Mouse (Mus musculus) left cerebral cortex, postnatal 10 days (tissue): ENCODE results near the gene Suox. TPM values are rescaled to one million over a fixed set of nuclear protein-coding genes. Genes with fewer than 3 reads are reported as not detected.
"Not testable (repeated sequence)": the region's sequence is repeated elsewhere in the genome, so short reads cannot be mapped to it uniquely, and the experiment has no call there.

ENCODE experiments used
- DNase-seq, 2 experiments: peaks; one replicate each; pipeline ENCODE4 v3.0.0; 2021 to 2022; ENCODE audit warnings: low spot score in 2 of 2, mixed read lengths in 1 of 2; ENCODE audit errors: extremely low spot score in 1 of 2
- intact Hi-C: fragments of 180-260 bp; cut with DNase I; formaldehyde crosslinking; loops from one replicate; pipeline ENCODE4 v1.15.1; 2025
- total RNA-seq, 2 experiments: library from RNA; stranded (reverse); gene quantifications; 2 replicates each; pipeline ENCODE4 v1.2.3; 2021

Suox gene
- total RNA-seq, 2 experiments from 2014 or later = 11.1 to 11.8 TPM

DNA sequence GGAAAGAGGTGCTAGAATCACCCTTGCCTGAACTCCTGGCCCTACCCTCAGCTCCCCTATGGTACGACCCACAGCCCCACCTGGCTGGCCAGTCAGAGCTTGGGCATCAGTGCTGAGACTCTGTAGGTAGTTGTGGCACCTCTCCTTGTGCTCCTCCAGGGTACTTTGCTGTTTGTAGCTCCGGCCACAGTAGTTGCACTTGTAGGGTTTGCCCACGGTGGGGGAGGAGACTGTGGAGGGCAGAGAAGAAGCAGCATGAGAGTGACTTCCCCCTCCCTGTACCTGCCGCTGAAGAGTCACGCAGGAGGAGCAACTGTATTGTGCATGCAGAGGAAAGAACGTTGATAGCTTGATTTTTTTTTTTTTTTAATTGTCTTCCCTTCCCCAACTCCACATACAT, 37.3 kb downstream of the Suox start:
- no peak for DNase-seq
- intact Hi-C loops = no loop called here

DNA sequence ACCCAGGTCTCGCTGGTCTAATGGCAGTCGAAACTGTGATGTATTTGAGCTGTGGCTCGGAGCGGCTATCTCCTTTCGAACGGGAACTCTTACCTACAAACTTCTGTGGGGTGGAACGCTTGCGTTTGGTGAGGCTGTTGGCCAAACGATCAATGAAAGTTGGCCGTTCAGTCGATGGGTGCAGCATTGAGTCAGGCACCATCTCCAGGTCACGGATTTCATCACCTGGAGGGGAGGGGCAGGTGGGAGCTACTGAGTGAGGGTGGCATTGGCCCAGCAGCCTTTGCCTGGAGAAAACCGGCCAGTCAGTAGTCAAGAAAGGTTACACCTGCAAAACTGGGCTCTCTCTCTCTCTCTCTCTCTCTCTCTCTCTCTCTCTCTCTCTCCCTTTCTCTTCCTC, 38.2 kb downstream of the Suox start:
- no peak for DNase-seq
- intact Hi-C loops = no loop called here

GRCm38 (mm10) chr10:128631571-128631970, 42.3 kb downstream of the Suox start:
- DNase-seq = no peak
- intact Hi-C loops = no loop called here

- intact Hi-C loops, DNase-seq: not testable (repeated sequence)
Observed at GRCm38 (mm10) chr10:128630306-128630705, 43.6 kb downstream of the Suox start.

DNA sequence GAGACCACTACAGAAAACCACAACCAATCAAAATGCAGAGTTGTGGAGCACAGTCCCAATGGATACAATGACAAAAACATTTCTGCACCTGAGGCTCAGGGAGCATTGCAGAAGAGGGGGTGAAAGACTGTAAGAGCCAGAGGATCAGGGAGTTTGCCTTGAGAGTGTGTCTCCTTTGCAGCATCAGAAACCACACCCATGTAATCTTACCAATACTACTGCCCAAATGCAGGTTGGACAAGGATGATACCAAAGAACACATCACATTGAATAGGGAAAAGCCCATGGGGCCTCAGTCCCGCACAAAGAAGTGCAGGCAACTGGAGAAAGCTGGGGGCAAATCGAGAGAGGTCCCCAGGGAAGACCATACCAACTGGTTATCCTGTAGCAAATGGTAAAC, 44.1 kb downstream of the Suox start:
- no peak for DNase-seq
- intact Hi-C loops = loop anchor here (5.0 kb wide), 1 partner anchor 43 kb away; the partner anchor contains the start of gene Suox

- intact Hi-C loops = loop anchor here (5.0 kb wide), 1 partner anchor 45 kb away; the partner anchor contains the start of gene Suox
- no peak for DNase-seq
Observed at GRCm38 (mm10) chr10:128627398-128628317, 46.2 kb downstream of the Suox start.

DNA sequence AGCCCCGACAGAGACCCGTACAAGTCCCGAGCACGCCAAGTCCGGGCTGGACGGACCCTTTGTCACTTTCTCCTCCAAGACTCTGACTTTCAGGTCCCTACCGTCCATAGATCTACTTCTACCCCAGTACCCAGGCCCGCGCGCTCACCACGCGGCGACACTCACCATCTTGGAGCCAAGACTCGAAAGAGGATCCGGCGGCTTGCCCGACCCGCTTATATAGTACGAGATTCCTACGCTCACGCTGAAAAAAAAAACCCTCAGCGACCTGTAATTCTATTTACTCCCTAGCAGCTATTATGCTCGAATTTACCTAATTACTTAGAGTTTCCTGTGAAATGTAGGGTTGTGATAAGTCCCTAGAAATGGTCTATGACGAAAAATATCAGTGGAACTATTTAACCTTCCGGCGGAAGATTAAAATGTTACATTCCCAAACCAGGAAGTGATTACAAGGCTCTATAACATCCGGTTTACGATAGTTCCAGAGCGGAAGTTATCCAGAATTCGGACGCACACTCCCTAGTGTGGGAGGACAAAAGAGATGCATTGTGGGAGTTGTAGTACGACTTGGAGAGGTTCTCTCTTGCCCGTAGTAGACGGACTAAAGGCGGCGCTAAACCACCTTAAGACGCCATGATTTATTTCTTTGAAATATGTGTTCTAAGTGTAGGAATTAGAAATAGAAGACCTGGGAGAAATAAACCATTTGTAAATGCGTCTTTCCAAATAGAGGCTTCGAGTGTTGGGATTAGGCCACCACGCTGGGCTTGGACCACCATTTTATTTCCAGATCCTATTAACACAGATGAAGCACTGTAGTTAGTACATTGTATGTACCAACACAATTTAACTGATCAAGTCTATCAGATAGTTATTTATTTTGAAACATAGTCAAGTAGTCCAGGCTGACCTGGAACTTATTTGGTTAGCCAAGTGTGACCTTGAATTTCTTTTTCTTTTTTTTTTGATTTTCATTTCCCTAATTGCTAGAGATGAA, 47.3 kb downstream of the Suox start, which contains the start of gene Rps26:
Gene Rps26, minus strand, starts transcription at position 437 of the 1,000 bp plus-strand sequence.
- intact Hi-C loops = loop anchor here (5.0 kb wide), 1 partner anchor 46 kb away; the partner anchor contains the start of gene Suox

DNA sequence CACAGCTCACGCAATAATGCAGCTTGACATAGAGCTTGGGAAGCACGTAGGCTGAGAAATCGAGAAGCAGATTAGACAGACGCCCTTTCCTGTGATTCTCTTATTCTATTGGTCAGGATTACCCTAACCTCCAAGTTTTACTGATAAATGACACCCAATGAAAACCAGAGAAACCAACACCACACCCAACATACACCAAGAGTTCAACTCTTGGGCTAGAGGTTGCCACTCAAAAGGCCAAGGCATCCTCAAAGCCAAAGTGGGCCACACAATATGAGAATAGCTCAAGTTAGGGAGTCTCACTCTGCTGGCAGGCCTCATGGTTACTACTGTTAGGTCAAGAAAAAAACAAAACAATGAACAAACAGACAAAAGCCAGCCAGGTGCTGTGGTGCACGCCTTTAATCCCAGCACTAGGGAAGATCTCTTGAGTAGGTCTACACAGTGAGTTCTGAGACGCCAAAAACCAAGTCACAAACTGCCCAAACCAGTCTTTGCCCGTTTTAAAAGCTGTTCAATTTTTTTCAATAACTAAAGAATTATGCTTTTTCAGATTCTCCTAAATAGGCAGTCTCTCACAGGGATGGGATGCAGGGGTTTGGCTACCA, 48.5 kb downstream of the Suox start:
- intact Hi-C loops = loop anchor here (5.0 kb wide), 1 partner anchor 47 kb away; the partner anchor contains the start of gene Suox
- DNase-seq = no peak

More for the DNA sequence above, 47.3 kb downstream of the Suox start, which contains the start of gene Rps26:
- DNase-seq = peak; percentile 89 to 96

- DNase-seq, intact Hi-C loops: not testable (repeated sequence)
Observed at GRCm38 (mm10) chr10:128623106-128623613, 50.7 kb downstream of the Suox start.

- DNase-seq = no peak
- intact Hi-C loops = no loop called here
Observed at GRCm38 (mm10) chr10:128622702-128623101, 51.2 kb downstream of the Suox start.

DNA sequence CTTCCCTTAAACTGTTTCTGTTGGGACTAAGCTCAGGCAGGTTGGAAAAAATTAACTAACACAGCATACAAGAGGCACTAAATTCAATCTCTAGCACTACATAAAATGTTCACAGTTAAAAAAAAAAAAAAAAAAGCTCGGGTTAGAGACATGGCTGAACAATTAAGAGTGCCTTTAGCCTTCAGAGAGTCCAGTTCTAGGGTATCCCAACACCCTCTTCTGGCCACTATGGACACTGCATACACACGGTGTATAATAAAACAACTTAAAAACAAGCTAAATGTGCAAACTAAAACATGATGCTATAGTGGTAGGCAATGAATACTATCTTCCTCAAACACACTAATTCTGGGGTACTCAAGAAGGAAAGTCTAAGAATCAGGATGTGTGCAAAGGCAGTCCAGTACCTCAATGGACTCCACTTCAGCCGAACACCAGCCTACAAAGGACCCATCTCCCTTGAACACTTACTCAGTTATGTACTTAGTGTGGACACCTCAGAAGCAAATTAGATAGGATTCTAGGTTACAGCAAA, 51.8 kb downstream of the Suox start:
- no peak for DNase-seq
- intact Hi-C loops = no loop called here

GRCm38 (mm10) chr10:128620241-128620640, 53.6 kb downstream of the Suox start:
- no peak for DNase-seq
- intact Hi-C loops = no loop called here

Other genes with a start within 250 kb of the Suox start
- gene Smarcc2, start 214.8 kb downstream of the Suox start, total RNA-seq = 100 to 1,000 TPM; 204 to 226 TPM
- gene Myl6, start 179.9 kb downstream of the Suox start, total RNA-seq = 100 to 1,000 TPM; 602 to 610 TPM
- gene Myl6b, start 175.4 kb downstream of the Suox start, total RNA-seq = 10 to 100 TPM; 30.9 to 34.1 TPM
- gene Esyt1, start 148.2 kb downstream of the Suox start, total RNA-seq = 1 to 10 TPM; 8.9 to 9.3 TPM
- gene Zc3h10, start 126.3 kb downstream of the Suox start, total RNA-seq = 10 to 100 TPM; 10.8 to 10.9 TPM
- gene Rpl41, start 124.8 kb downstream of the Suox start, total RNA-seq = 1,000 to 10,000 TPM; 2,483 to 2,553 TPM
- 10 to 100 TPM; 80.0 to 83.7 TPM for gene Pa2g4, start 108.1 kb downstream of the Suox start, total RNA-seq
- 1 to 10 TPM; 1.1 to 2.2 TPM for gene Erbb3, start 84.4 kb downstream of the Suox start, total RNA-seq
- gene Rps26, start 47.3 kb downstream of the Suox start, total RNA-seq = 100 to 1,000 TPM; 382 to 405 TPM
- gene Ikzf4, start 28.1 kb downstream of the Suox start, total RNA-seq = 10 to 100 TPM; 18.5 to 19.8 TPM
- 100 to 1,000 TPM; 120 to 121 TPM for gene Rab5b, start 22.2 kb upstream of the Suox start, total RNA-seq
- under 1 TPM; 0.51 to 0.63 TPM for gene Pmel, start 30.1 kb upstream of the Suox start, total RNA-seq
- gene Cdk2, start 31.0 kb upstream of the Suox start, total RNA-seq = 1 to 10 TPM; 4.3 to 4.7 TPM
- 1 to 10 TPM; 5.7 to 5.8 TPM for gene Dgka, start 70.8 kb upstream of the Suox start, total RNA-seq
- gene Pym1, start 73.8 kb upstream of the Suox start, total RNA-seq = 10 to 100 TPM; 34.3 to 34.6 TPM
- gene Mmp19, start 116.8 kb upstream of the Suox start, total RNA-seq = under 1 TPM; 0.49 to 0.59 TPM
- 10 to 100 TPM; 61.9 to 63.1 TPM for gene Dnajc14, start 130.0 kb upstream of the Suox start, total RNA-seq
- gene Tmem198b, start 130.3 kb upstream of the Suox start, total RNA-seq = 10 to 100 TPM; 12.2 to 12.5 TPM
- gene Sarnp, start 143.3 kb upstream of the Suox start, total RNA-seq = 10 to 100 TPM; 37.4 to 42.2 TPM
- gene Ormdl2, start 147.6 kb upstream of the Suox start, total RNA-seq = 1 to 10 TPM; 4.4 to 6.7 TPM
- 10 to 100 TPM; 13.2 to 16.2 TPM for gene Gdf11, start 217.6 kb upstream of the Suox start, total RNA-seq
- gene Cd63, start 226.9 kb upstream of the Suox start, total RNA-seq = 10 to 100 TPM; 63.0 to 66.0 TPM
- gene Rdh5, start 248.8 kb upstream of the Suox start, total RNA-seq = 1 to 10 TPM; 5.5 to 6.1 TPM
- gene Bloc1s1, start 250.0 kb upstream of the Suox start, total RNA-seq = 10 to 100 TPM; 84.3 to 85.3 TPM